Mouse (Mus musculus) large intestine, adult 2 months (tissue): ENCODE results near the gene Hexim1. TPM values are rescaled to one million over a fixed set of nuclear protein-coding genes. Genes with fewer than 3 reads are reported as not detected.
A peak's percentile ranks its signal among the peaks of the same experiment; 100 is the strongest.

Experiments
- DNase-seq: peaks from one replicate; pipeline ENCODE4 v3.0.0-alpha.2; 2012; ENCODE audit warnings: low read depth, low spot score
- WGBS: fragments of 180-500 bp; shearing (Covaris S2); methylation state at CpG from one replicate; pipeline ENCODE4 v1.1.7; 2018; 5-methylcytosine and 5-hydroxymethylcytosine counted together
- polyA plus RNA-seq: library from polyadenylated mRNA; depleted of rRNA; stranded (reverse); fragments of >200 nt; gene quantifications from 2 replicates; pipeline ENCODE4 v1.2.3, GENCODE M21; 2012

Gene Hexim1
- polyA plus RNA-seq, 1 experiment, result 11.5 TPM

- WGBS, result under 1% methylated on average over 34 of the region's 34 CpGs
- DNase-seq, result no peak
These were observed 646 bp upstream of the Hexim1 start for GRCm38 (mm10) chr11:103115163-103116007.

- under 1% methylated on average over 35 of the region's 35 CpGs for WGBS
- no peak for DNase-seq
These were observed 1.0 kb downstream of the Hexim1 start for GRCm38 (mm10) chr11:103116959-103117590.

GRCm38 (mm10) chr11:103117591-103118009 is 1.6 kb downstream of the Hexim1 start:
- DNase-seq, result no peak
- under 1% methylated on average over 38 of the region's 38 CpGs for WGBS

GRCm38 (mm10) chr11:103118866-103119265 is 2.8 kb downstream of the Hexim1 start:
- no peak for DNase-seq
- WGBS, result 78% methylated on average over 2 of the region's 2 CpGs

- DNase-seq, result no peak
- WGBS, result 53% methylated on average over 5 of the region's 5 CpGs
These were observed 3.6 kb downstream of the Hexim1 start for GRCm38 (mm10) chr11:103119609-103120008.

- no peak for DNase-seq
- WGBS, result 52% methylated on average over 5 of the region's 5 CpGs
These were observed 4.3 kb downstream of the Hexim1 start for GRCm38 (mm10) chr11:103120315-103120714.

GRCm38 (mm10) chr11:103131701-103132575 is 15.9 kb downstream of the Hexim1 start, which contains the start of gene Hexim2:
Gene Hexim2, plus strand, starts transcription at chr11:103132429.
- DNase-seq, result no peak
- whole genome bisulfite sequencing, result under 1% methylated on average over 39 of the region's 39 CpGs

GRCm38 (mm10) chr11:103132576-103133455 is 16.8 kb downstream of the Hexim1 start:
- peak; percentile 100 for DNase-seq
- under 1% methylated on average over 56 of the region's 58 CpGs for WGBS

- WGBS, result 56% methylated on average over 6 of the region's 6 CpGs
These were observed 17.6 kb downstream of the Hexim1 start for GRCm38 (mm10) chr11:103133456-103134185.

GRCm38 (mm10) chr11:103134221-103134620 is 18.2 kb downstream of the Hexim1 start:
- WGBS, result 31% methylated on average over 3 of the region's 3 CpGs
- DNase-seq, result no peak

More at GRCm38 (mm10) chr11:103133456-103134185, 17.6 kb downstream of the Hexim1 start:
- no peak for DNase-seq

- DNase-seq, result no peak
- WGBS, result 92% methylated on average over 8 of the region's 8 CpGs
These were observed 20.1 kb downstream of the Hexim1 start for GRCm38 (mm10) chr11:103136039-103136577.

GRCm38 (mm10) chr11:103139951-103140762 is 24.1 kb downstream of the Hexim1 start:
- WGBS, result 41% methylated on average over 14 of the region's 14 CpGs

GRCm38 (mm10) chr11:103140763-103141100 is 24.7 kb downstream of the Hexim1 start:
- WGBS, result 8% methylated on average over 6 of the region's 6 CpGs
- DNase-seq, result no peak

More at GRCm38 (mm10) chr11:103139951-103140762, 24.1 kb downstream of the Hexim1 start:
- no peak for DNase-seq

- 7% methylated on average over 11 of the region's 11 CpGs for WGBS
- DNase-seq, result peak; percentile 71
These were observed 25.3 kb downstream of the Hexim1 start for GRCm38 (mm10) chr11:103141101-103141943.

- 18% methylated on average over 1 of the region's 1 CpGs for WGBS
- no peak for DNase-seq
These were observed 25.9 kb downstream of the Hexim1 start for GRCm38 (mm10) chr11:103141944-103142255.

- no peak for DNase-seq
- WGBS, result 12% methylated on average over 8 of the region's 8 CpGs
These were observed 26.6 kb downstream of the Hexim1 start for GRCm38 (mm10) chr11:103142441-103143182.
